ENCODE assay signal across 8 mouse cellular contexts in the genomic region with DNA sequence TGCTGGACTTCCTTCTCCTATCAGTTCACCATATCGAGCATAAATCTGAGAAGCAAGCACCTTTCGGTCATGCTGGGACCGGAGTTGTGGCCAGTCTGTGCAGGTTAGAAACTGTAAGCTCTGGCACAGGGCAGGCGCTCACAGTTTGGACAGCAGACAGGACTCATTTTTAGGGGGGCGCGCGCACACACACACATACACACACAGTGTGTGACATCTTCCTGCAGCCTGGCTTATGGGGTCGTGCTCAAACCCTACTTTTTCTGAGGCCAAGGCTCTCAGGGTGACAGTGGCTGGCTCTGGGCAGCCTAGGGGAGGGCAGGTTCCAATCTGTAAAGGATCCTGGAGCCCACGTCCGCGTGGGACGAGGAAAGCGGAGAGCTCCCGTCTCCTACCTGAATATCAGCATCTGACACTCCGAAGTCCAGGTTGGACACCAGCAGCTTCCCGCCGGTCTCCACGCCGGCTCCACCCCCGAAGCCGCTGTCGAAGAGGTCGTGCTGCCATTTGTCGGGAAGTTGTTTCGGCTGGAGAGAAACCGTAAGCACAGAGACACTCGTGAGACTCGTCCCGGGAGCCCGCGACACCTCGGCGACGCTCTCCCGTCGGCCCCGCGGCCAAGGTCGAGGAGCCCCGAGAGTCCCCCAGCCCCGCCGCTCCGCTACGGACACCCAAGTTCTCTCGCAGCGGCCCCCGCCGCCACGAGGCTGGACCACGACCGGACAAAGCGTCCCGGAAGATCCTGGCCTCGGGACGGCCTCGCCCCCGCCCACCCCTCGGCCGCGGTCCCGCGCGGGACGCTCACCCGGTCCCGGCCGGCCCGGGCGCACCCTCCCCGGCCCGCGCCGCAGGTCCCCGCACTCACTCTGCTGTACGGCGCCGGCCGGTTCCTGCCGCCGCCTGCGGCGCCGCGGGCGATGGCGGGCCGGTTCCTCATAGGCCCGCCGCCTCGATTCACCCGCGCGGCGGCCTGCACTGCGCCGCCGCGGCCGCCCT. TPM values are rescaled to one million over a fixed set of nuclear protein-coding genes. Genes with fewer than 3 reads are reported as not detected.
DNase-seq lines count a peak whose midpoint lies in the region; ATAC-seq and TF ChIP-seq lines count a peak whose summit lies in the region.

No protein-coding gene starts in this region.

- H3K27ac ChIP-seq in lung, postnatal 0 days (ENCODE audit: low read length), result peak overlapping the region; percentile 89
- 0 out of 2 replicates have a peak overlapping the region, but pooled peaks have one; percentile 42 for H3K27ac ChIP-seq in brown adipose tissue, adult 24 weeks (replicated peaks; ENCODE audit: low read depth, low read length)
- H3K27ac ChIP-seq in heart, embryonic 16.5 days (ENCODE audit: low read length), result peak overlapping the region; percentile 88
- H3K27ac ChIP-seq in liver, adult 2 months (replicated peaks; ENCODE audit: insufficient read depth, low read depth, low read length), result no peak overlapping the region; the same call in 1 of the 2 replicates
- H3K27ac ChIP-seq in stomach, embryonic 14.5 days (ENCODE audit: low read length), result peak overlapping the region; percentile 80

- H3K4me3 ChIP-seq in lung, postnatal 0 days (ENCODE audit: low read depth, low read length), result peak overlapping the region; percentile 88
- peak overlapping the region; percentile 70 for H3K4me3 ChIP-seq in brown adipose tissue, adult 24 weeks (ENCODE audit: insufficient read depth, low read depth, low read length)
- peak overlapping the region; percentile 91 for H3K4me3 ChIP-seq in heart, embryonic 16.5 days (ENCODE audit: low read length)
- H3K4me3 ChIP-seq in liver, adult 2 months (ENCODE audit: insufficient read depth, low read depth, low read length), result peak overlapping the region; percentile 80
- H3K4me3 ChIP-seq in stomach, embryonic 14.5 days (ENCODE audit: low read depth, low read length), result peak overlapping the region; percentile 99

- no peak for TF ChIP-seq CTCF in lung, postnatal 0 days (IDR thresholded peaks at IDR 0.05)
- TF ChIP-seq CTCF in liver, adult 2 months (IDR thresholded peaks at IDR 0.05; ENCODE audit: low read depth, low read length), result no peak

- H3K27me3 ChIP-seq in lung, postnatal 0 days (replicated peaks; ENCODE audit: insufficient read depth, low read length), result no peaks in the 10 kb centered on the region
- H3K27me3 ChIP-seq in heart, embryonic 16.5 days (ENCODE audit: control insufficient read depth, insufficient read depth, low read length), result no peaks in the 10 kb centered on the region
- H3K27me3 ChIP-seq in liver, adult 2 months (ENCODE audit: control insufficient read depth, insufficient read depth, low read length), result no peaks in the 10 kb centered on the region
- no peaks in the 10 kb centered on the region for H3K27me3 ChIP-seq in stomach, embryonic 14.5 days (ENCODE audit: control insufficient read depth, insufficient read depth, low read length)

- H3K9ac ChIP-seq in lung, postnatal 0 days (replicated peaks; ENCODE audit: low read depth), result peak overlapping the region; percentile 91
- H3K9ac ChIP-seq in heart, embryonic 16.5 days (ENCODE audit: low read length), result peak overlapping the region; percentile 88
- peak overlapping the region; percentile 89 for H3K9ac ChIP-seq in liver, adult 2 months (ENCODE audit: low read depth, low read length)
- peak overlapping the region; percentile 100 for H3K9ac ChIP-seq in stomach, embryonic 14.5 days (replicated peaks; ENCODE audit: low read depth, low read length)

- peak overlapping the region; percentile 95 for H3K4me2 ChIP-seq in lung, postnatal 0 days (replicated peaks; ENCODE audit: low read depth, low read length)
- peak overlapping the region; percentile 77 for H3K4me2 ChIP-seq in heart, embryonic 16.5 days (ENCODE audit: low read depth, low read length)
- peak overlapping the region; percentile 98 for H3K4me2 ChIP-seq in stomach, embryonic 14.5 days (replicated peaks; ENCODE audit: low read depth, low read length)

- peak; percentile 37 for ATAC-seq in lung, postnatal 0 days
- peak; percentile 20 for ATAC-seq in heart, embryonic 16.5 days (replicated peaks; ENCODE audit: extremely low read depth, insufficient read depth, low FRiP score)
- peak; percentile 46 for ATAC-seq in stomach, embryonic 14.5 days (ENCODE audit: insufficient number of reproducible peaks, insufficient read depth, low FRiP score, low read depth)

- TF ChIP-seq EP300 in lung, postnatal 0 days (IDR thresholded peaks at IDR 0.05), result no peak

- peak; percentile 60 for DNase-seq in lung, postnatal 0 days (ENCODE audit: low spot score)
- no peak for DNase-seq in lung, postnatal 36 days
- peak; percentile 30 for DNase-seq in liver, adult 2 months (ENCODE audit: extremely low read depth, low read depth, low spot score)
- no peak for DNase-seq in urinary bladder, postnatal 4 days (ENCODE audit: low spot score in 2 of 2)
- DNase-seq in left cerebral cortex, adult 9 months (ENCODE audit: low spot score in 2 of 2), result no peak

- peaks cover 12% of the 10 kb centered on the region; the same call in 1 of the 2 replicates for H3K4me1 ChIP-seq in lung, postnatal 0 days (ENCODE audit: insufficient read depth, low read depth, low read length)
- peaks cover 10% of the 10 kb centered on the region for H3K4me1 ChIP-seq in brown adipose tissue, adult 24 weeks (ENCODE audit: control insufficient read depth, insufficient read depth, insufficient read length, low read length)
- H3K4me1 ChIP-seq in heart, embryonic 16.5 days (ENCODE audit: control insufficient read depth, insufficient read depth, low read length), result peaks cover 17% of the 10 kb centered on the region
- peaks cover 11% of the 10 kb centered on the region for H3K4me1 ChIP-seq in liver, adult 2 months (ENCODE audit: control insufficient read depth, insufficient read depth, low read length)
- H3K4me1 ChIP-seq in stomach, embryonic 14.5 days (ENCODE audit: control insufficient read depth, insufficient read depth, low read length), result peaks cover 18% of the 10 kb centered on the region; the same call in 1 of the 2 replicates

- no peaks in the 10 kb centered on the region for H3K9me3 ChIP-seq in lung, postnatal 0 days (ENCODE audit: low read length)
- H3K9me3 ChIP-seq in heart, embryonic 16.5 days (replicated peaks; ENCODE audit: control insufficient read depth, low read length), result no peaks in the 10 kb centered on the region
- no peaks in the 10 kb centered on the region for H3K9me3 ChIP-seq in stomach, embryonic 14.5 days (ENCODE audit: control insufficient read depth, low read depth, low read length)

- 5% methylated on average over 53 of the region's 99 CpGs for WGBS in lung, postnatal 0 days
- WGBS in heart, embryonic 16.5 days, result 3% methylated on average over 88 of the region's 99 CpGs
- 4% methylated on average over 99 of the region's 99 CpGs for WGBS in liver, adult 2 months
- WGBS in stomach, embryonic 14.5 days, result 3% methylated on average over 92 of the region's 99 CpGs

- peaks cover 27% of the 10 kb centered on the region; the same call in 1 of the 2 replicates for H3K36me3 ChIP-seq in lung, postnatal 0 days (ENCODE audit: insufficient read depth, low read length)
- H3K36me3 ChIP-seq in heart, embryonic 16.5 days (ENCODE audit: control insufficient read depth, insufficient read depth), result peaks cover 40% of the 10 kb centered on the region
- peaks cover 24% of the 10 kb centered on the region for H3K36me3 ChIP-seq in liver, adult 2 months (ENCODE audit: control insufficient read depth, insufficient read depth, low read length)
- peaks cover 51% of the 10 kb centered on the region for H3K36me3 ChIP-seq in stomach, embryonic 14.5 days (ENCODE audit: control insufficient read depth, insufficient read depth, low read length)

- peaks cover 13% of the 10 kb centered on the region; the same call in 1 of the 2 replicates for H3K79me2 ChIP-seq in liver, adult 2 months (ENCODE audit: control insufficient read depth, insufficient read depth, low read length)

- no peak for TF ChIP-seq POLR2A in liver, adult 2 months (IDR thresholded peaks at IDR 0.05; ENCODE audit: extremely low read depth, insufficient read depth, low read length)

RNA-seq across cellular contexts. Expression of gene Alyref, which starts 0.6 kb away (rescaled TPM):
- 149 and 150 TPM in 2 replicates for polyA plus RNA-seq in lung, postnatal 0 days (2015; fragmentation: Nextera tagmentation; extraction: Ambion mirVana)
- 49.2 and 58.8 TPM in 2 replicates for polyA plus RNA-seq in brown adipose tissue, adult 24 weeks (2012; ENCODE audit: insufficient read depth, insufficient read length, missing spikeins)
- 223 and 229 TPM in 2 replicates for polyA plus RNA-seq in heart, embryonic 16.5 days (2015; fragmentation: Nextera tagmentation; extraction: Ambion mirVana)
- 33.8 and 34.5 TPM in 2 replicates for total RNA-seq in liver, adult 2 months (2014; rRNA removed)
- polyA plus RNA-seq in liver, adult 2 months (2012; rRNA removed), result 12.6 and 12.9 TPM in 2 replicates
- polyA plus RNA-seq in stomach, embryonic 14.5 days (2014; fragmentation: Nextera tagmentation; extraction: Ambion mirVana), result 314 and 411 TPM in 2 replicates

RNA-seq across cellular contexts. Expression of gene Anapc11, which starts 0.7 kb away (rescaled TPM):
- polyA plus RNA-seq in lung, postnatal 0 days (2015; fragmentation: Nextera tagmentation; extraction: Ambion mirVana), result 138 and 151 TPM in 2 replicates
- 54.9 and 59.1 TPM in 2 replicates for polyA plus RNA-seq in brown adipose tissue, adult 24 weeks (2012; ENCODE audit: insufficient read depth, insufficient read length, missing spikeins)
- polyA plus RNA-seq in heart, embryonic 16.5 days (2015; fragmentation: Nextera tagmentation; extraction: Ambion mirVana), result 179 and 193 TPM in 2 replicates
- 8.9 and 12.8 TPM in 2 replicates for total RNA-seq in liver, adult 2 months (2014; rRNA removed)
- 57.0 and 59.4 TPM in 2 replicates for polyA plus RNA-seq in liver, adult 2 months (2012; rRNA removed)
- polyA plus RNA-seq in stomach, embryonic 14.5 days (2014; fragmentation: Nextera tagmentation; extraction: Ambion mirVana), result 234 and 267 TPM in 2 replicates

RNA-seq across cellular contexts. Expression of gene Npb, which starts 10.7 kb away (rescaled TPM):
- 2.5 and 2.9 TPM in 2 replicates for polyA plus RNA-seq in lung, postnatal 0 days (2015; fragmentation: Nextera tagmentation; extraction: Ambion mirVana)
- polyA plus RNA-seq in brown adipose tissue, adult 24 weeks (2012; ENCODE audit: insufficient read depth, insufficient read length, missing spikeins), result not detected in 2 replicates
- 13.6 and 15.5 TPM in 2 replicates for polyA plus RNA-seq in heart, embryonic 16.5 days (2015; fragmentation: Nextera tagmentation; extraction: Ambion mirVana)
- total RNA-seq in liver, adult 2 months (2014; rRNA removed), result not detected in 2 replicates
- polyA plus RNA-seq in liver, adult 2 months (2012; rRNA removed), result 2.0 and 2.7 TPM in 2 replicates
- 13.0 and 13.7 TPM in 2 replicates for polyA plus RNA-seq in stomach, embryonic 14.5 days (2014; fragmentation: Nextera tagmentation; extraction: Ambion mirVana)

RNA-seq across cellular contexts. Expression of gene Arhgdia, which starts 16.1 kb away (rescaled TPM):
- 512 TPM in 2 replicates for polyA plus RNA-seq in lung, postnatal 0 days (2015; fragmentation: Nextera tagmentation; extraction: Ambion mirVana)
- polyA plus RNA-seq in brown adipose tissue, adult 24 weeks (2012; ENCODE audit: insufficient read depth, insufficient read length, missing spikeins), result 117 and 146 TPM in 2 replicates
- polyA plus RNA-seq in heart, embryonic 16.5 days (2015; fragmentation: Nextera tagmentation; extraction: Ambion mirVana), result 435 and 439 TPM in 2 replicates
- total RNA-seq in liver, adult 2 months (2014; rRNA removed), result 14.9 and 22.3 TPM in 2 replicates
- polyA plus RNA-seq in liver, adult 2 months (2012; rRNA removed), result 142 and 188 TPM in 2 replicates
- polyA plus RNA-seq in stomach, embryonic 14.5 days (2014; fragmentation: Nextera tagmentation; extraction: Ambion mirVana), result 575 and 578 TPM in 2 replicates

RNA-seq across cellular contexts. Expression of gene Pcyt2, which starts 20.2 kb away (rescaled TPM):
- polyA plus RNA-seq in lung, postnatal 0 days (2015; fragmentation: Nextera tagmentation; extraction: Ambion mirVana), result 93.9 and 102 TPM in 2 replicates
- 104 and 131 TPM in 2 replicates for polyA plus RNA-seq in brown adipose tissue, adult 24 weeks (2012; ENCODE audit: insufficient read depth, insufficient read length, missing spikeins)
- 109 and 117 TPM in 2 replicates for polyA plus RNA-seq in heart, embryonic 16.5 days (2015; fragmentation: Nextera tagmentation; extraction: Ambion mirVana)
- total RNA-seq in liver, adult 2 months (2014; rRNA removed), result 494 and 540 TPM in 2 replicates
- 1,294 and 1,652 TPM in 2 replicates for polyA plus RNA-seq in liver, adult 2 months (2012; rRNA removed)
- 119 and 135 TPM in 2 replicates for polyA plus RNA-seq in stomach, embryonic 14.5 days (2014; fragmentation: Nextera tagmentation; extraction: Ambion mirVana)

Comparison
In these comparisons a context has a peak if more than half of its experiments do, and no peak if none do; other contexts are left out.
1. DNase-seq: peak in lung, postnatal 0 days (single experiment) and liver, adult 2 months (single experiment); none in lung, postnatal 36 days (single experiment), urinary bladder, postnatal 4 days (0 of 2) and left cerebral cortex, adult 9 months (0 of 2).
2. Peak in every context shown above with its lines, with median percentiles within 50 percentile points of each other: ATAC-seq, H3K4me2 ChIP-seq, H3K4me3 ChIP-seq and H3K9ac ChIP-seq.